Mouse (Mus musculus) T-cell, adult 2 months (primary cell): ENCODE measurements around the gene Naglu.
"Not testable (repeated sequence)": the region's sequence is repeated elsewhere in the genome, so short reads cannot be mapped to it uniquely, and the experiment has no call there.

Source experiments
- DNase-seq: peaks from one replicate; pipeline ENCODE4 v3.0.0; 2022; ENCODE audit warnings: low spot score

The Naglu gene

DNA sequence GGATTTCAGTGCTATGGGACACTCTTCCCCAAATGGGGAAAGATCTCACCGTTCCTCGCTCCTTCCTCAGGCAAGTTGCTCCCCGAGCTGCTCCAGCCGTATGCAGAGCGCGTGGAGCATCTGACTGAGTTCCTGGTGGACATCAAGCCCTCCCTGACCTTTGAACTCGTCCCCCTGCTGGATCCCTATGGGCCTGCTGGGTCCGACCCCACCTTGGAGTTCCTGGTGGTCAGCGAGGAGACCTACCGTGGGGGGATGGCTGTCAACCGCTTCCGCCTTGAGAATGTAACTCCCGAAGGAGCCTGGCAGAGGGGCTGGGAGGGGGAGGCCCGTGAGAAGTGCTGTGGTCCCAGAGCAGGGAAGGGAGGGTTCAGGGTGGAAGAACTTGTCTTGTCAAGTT is 14.4 kb downstream of the Naglu start:
- DNase-seq, result no peak

DNA sequence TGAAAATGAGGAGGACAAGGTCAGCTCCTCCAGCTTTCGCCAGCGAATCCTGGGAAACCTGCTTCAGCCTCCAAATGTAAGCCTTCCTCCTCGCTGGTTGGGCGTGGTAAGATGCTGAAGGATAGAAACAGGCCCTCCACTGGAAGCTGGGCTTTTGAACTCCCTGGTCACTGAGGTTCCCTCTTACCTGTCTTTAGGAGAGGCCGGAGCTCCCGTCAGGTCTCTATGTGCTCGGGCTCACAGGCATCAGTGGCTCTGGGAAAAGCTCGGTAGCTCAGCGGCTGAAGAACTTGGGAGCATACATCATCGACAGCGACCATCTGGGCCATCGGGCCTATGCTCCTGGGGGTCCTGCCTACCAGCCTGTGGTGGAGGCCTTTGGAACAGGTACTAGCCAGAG is 15.0 kb downstream of the Naglu start:
- DNase-seq, result no peak

GRCm38 (mm10) chr11:101085617-101086322 is 16.0 kb downstream of the Naglu start:
- no peak for DNase-seq

- DNase-seq, result no peak
Observed at GRCm38 (mm10) chr11:101086323-101086674, 16.5 kb downstream of the Naglu start.

GRCm38 (mm10) chr11:101086756-101087681 is 17.2 kb downstream of the Naglu start, which contains the start of gene Mlx:
Gene Mlx (plus strand): TSS chr11:101087277.
- peak; percentile 87 for DNase-seq

- DNase-seq, result no peak
Observed at GRCm38 (mm10) chr11:101087682-101088055, 17.9 kb downstream of the Naglu start.

GRCm38 (mm10) chr11:101089931-101090330 is 20.1 kb downstream of the Naglu start:
- no peak for DNase-seq

- DNase-seq, result peak; percentile 20
Observed at GRCm38 (mm10) chr11:101094930-101095313, 25.1 kb downstream of the Naglu start.

GRCm38 (mm10) chr11:101095314-101096024 is 25.7 kb downstream of the Naglu start, which contains the start of gene Psmc3ip:
Gene Psmc3ip (minus strand): TSS chr11:101095436.
- DNase-seq, result peak; percentile 84

DNA sequence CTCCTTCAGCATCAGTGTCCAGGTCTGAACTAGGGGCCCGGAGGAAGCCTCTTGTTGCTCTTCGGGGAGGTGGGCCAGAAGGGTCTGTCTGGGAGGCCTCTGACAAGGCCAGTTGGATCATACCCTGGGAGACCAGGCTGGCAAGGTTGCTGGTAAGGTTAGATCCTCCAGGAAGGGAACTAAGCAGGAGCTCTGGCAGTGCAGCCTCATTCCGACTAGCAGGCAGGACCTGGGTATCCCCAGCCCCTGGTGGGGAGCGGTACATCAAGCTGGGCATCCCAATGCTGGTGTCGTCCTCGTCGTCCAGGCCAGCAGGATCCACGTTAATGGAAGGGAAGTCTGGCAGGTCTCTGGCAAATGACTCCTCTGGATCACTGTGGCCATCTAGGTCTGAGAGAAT is 28.4 kb downstream of the Naglu start:
- DNase-seq, result no peak

DNA sequence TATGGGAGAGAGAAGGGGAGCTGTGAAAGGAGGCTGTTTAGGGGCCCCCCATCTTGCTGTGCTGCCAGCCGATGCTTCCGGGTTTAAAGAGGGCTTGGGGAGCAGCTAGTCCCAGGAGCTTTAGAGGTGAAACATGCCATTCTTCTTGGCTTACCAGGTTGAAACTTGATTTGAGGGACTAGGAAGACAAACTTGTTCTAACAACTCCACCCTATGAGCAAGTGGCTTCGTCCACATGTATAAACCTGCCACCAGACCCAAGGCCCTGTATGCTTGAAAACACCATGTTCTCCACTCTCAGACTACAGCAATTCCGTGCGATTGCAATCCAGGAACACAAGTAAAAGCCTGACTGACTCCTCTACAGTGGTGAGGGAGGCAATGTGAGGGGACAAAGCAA is 33.2 kb downstream of the Naglu start:
- no peak for DNase-seq

- no peak for DNase-seq
Observed at GRCm38 (mm10) chr11:101109351-101109750, 39.5 kb downstream of the Naglu start.

DNA sequence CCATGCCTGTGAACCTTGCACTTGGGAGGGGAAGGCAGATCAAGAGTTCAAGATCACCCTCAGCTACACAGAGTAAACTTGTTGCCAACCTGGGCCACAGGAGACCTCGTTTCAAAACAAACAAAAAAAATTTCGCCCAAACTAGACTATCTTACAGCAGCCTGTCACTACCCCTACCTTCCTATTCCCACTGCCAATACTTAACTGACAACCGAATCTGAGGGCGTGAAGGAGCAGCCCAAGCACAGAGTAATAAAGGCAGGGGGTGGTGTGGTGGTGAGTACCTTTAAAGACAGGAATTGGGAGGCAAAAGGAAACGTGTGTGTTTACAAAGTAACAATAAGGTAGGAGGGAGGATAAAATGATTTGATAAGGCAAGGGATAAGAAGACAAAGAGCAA is 40.9 kb downstream of the Naglu start:
- DNase-seq, result no peak

- DNase-seq, result no peak
Observed at GRCm38 (mm10) chr11:101111178-101111577, 41.4 kb downstream of the Naglu start.

GRCm38 (mm10) chr11:101112186-101112585 is 42.4 kb downstream of the Naglu start:
- no peak for DNase-seq

DNA sequence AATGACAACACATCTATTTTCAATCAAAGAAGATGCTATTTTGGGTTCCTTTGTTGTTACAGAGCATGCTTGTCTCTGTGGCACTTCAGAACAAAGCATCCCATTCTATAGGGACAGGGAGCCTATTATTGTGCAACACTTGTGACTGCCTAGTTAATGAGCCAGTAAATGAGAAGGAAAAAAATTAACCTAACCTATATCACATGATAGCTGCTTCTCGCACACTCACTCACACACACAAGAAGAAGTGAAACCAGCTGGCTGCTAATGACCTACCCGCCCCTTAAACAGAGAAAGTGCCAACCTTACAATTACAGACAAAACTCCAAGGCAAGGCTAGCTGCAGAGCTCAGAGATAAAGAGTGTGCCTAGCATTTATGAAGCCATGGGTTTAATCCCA is 45.8 kb downstream of the Naglu start:
- no peak for DNase-seq

GRCm38 (mm10) chr11:101118105-101118504 is 48.3 kb downstream of the Naglu start:
- no peak for DNase-seq

GRCm38 (mm10) chr11:101119131-101119760 is 49.4 kb downstream of the Naglu start:
- peak; percentile 25 for DNase-seq

DNA sequence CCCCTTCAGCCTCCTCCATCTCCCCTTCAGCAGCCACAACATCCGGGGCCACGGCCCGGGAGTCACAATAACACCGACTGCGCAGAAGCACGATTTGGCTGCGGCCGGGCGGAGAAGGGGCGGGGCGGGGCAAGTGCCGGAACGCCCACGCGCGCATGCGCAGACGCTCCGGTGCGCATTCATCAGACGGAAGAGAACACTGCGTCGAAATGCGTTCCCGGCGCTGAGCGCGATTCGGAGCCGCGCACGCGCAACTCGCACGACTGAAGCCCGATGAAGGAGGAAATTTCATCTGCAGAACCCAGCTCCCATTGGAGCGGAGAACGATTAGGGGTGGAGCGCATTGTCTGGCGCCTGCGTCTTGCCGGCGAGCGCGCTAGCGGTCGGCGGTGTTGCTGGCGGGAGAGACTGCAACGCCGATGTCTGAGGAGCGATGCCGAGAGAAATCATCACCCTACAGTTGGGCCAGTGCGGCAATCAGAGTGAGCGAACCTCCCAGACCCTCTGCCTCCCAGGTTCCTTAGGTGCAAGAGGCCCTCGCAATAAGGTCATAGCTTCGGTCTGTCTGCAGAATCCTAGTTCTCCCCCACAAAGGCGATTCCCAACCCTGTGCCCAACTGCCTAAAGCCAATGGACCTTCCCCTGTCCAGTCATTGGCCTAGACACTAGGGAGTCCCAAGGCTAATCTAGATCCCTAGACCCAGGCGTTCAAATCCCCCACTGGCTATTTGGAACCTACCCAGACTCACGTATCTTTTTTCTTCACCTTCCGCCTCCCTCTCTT is 50.1 kb downstream of the Naglu start, which contains the start of the genes Retreg3 and Tubg1:
TSS of gene Retreg3 (minus strand) at position 133 of the 784 bp plus-strand sequence.
TSS of gene Tubg1 (plus strand) at position 178 of the 784 bp plus-strand sequence.
- peak; percentile 99 for DNase-seq

DNA sequence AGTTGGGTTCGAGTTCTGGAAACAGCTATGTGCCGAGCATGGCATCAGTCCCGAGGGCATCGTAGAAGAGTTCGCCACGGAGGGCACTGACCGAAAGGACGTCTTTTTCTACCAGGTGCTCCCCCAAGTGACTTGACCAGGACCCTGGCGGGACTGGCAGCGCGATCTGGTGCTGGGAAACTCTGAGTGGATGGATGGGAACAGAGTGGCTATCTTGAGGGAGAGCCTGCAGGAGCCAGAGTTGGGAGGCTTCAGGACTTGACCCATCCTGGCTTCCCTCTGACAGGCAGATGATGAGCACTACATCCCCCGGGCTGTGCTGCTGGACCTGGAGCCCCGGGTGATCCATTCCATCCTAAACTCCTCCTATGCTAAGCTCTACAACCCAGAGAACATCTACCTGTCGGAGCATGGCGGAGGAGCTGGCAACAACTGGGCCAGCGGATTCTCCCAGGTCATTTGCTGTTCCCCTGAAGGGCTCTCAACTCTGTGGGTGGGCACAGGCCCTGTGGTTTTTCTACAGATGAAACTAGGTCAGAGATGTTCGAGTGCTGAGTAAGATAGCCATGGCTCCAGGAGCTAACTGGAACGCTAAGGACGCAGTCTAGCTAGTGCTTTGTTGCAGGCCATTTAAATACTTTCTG is 50.9 kb downstream of the Naglu start:
- no peak for DNase-seq

DNA sequence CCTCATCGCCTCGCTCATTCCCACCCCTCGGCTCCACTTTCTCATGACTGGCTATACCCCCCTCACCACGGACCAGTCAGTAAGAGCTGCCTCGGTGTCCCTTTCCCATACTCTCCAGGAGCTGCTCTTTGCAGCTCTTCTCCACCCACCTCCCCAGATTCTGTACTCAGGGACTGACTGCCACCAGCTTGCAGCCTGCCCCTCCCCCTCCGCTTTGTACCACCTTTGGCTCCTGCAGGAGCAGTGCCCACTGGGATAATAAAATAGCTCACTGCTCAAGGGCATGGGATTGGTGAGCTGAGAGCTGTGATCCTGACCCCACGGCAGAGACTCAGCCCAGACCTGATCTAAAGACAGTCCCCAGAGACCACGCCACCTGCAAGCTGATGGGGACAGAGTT is 54.7 kb downstream of the Naglu start:
- not testable (repeated sequence) for DNase-seq
